Mouse (Mus musculus) embryonic facial prominence, embryonic 14.5 days (tissue): ENCODE results near the gene Dpyd. TPM values are rescaled to one million over a fixed set of nuclear protein-coding genes. Genes with fewer than 3 reads are reported as not detected.

Experiments used
- ATAC-seq: fragments of 200-750 bp; cut with Nextera tagmentation; 2 replicates; pipeline ENCODE4 v1.8.0; 2017; ENCODE audit warnings: low read depth, moderate number of reproducible peaks, moderate TSS enrichment
- DNase-seq: peaks from one replicate; pipeline ENCODE4 v3.0.0-alpha.2; 2015; ENCODE audit warnings: low spot score
- H3K27ac ChIP-seq: fragments of 300-500 bp; sonication (generic); replicated peaks from 2 replicates; pipeline ENCODE4 v1.5.1; 2014; ENCODE audit warnings: low read depth, mild to moderate bottlenecking, low read length, moderate library complexity
- H3K27me3 ChIP-seq: fragments of 300-500 bp; sonication (generic); replicated peaks from 2 replicates; pipeline ENCODE4 v1.6.1; 2014; ENCODE audit warnings: low read length; ENCODE audit not compliant: control insufficient read depth, insufficient read depth
- H3K36me3 ChIP-seq: fragments of 300-500 bp; sonication (generic); 2 replicates; pipeline ENCODE4 v1.6.1; 2014; ENCODE audit warnings: low read length, mixed read lengths; ENCODE audit not compliant: control insufficient read depth, insufficient read depth
- H3K4me1 ChIP-seq: fragments of 300-500 bp; sonication (generic); 2 replicates; pipeline ENCODE4 v1.6.1; 2014; ENCODE audit warnings: antibody characterized with exemption, low read length; ENCODE audit not compliant: control insufficient read depth, insufficient read depth
- H3K4me2 ChIP-seq: fragments of 300-500 bp; sonication (generic); 2 replicates; pipeline ENCODE4 v1.6.1; 2014; ENCODE audit warnings: low read depth, mild to moderate bottlenecking, low read length, moderate library complexity, mixed read lengths
- H3K4me3 ChIP-seq: fragments of 300-500 bp; sonication (generic); 2 replicates; pipeline ENCODE4 v1.5.1; 2014; ENCODE audit warnings: low read depth, mild to moderate bottlenecking, low read length
- H3K9ac ChIP-seq: fragments of 300-500 bp; sonication (generic); 2 replicates; pipeline ENCODE4 v1.6.1; 2014; ENCODE audit warnings: low read depth, mild to moderate bottlenecking, low read length, moderate library complexity, mixed read lengths
- H3K9me3 ChIP-seq: fragments of 300-500 bp; sonication (generic); 2 replicates; pipeline ENCODE4 v1.6.1; 2016; ENCODE audit warnings: low read length; ENCODE audit not compliant: control insufficient read depth
- whole genome bisulfite sequencing: fragments of 180-500 bp; shearing (Covaris S2); extraction: QIAGEN DNeasy Blood & Tissue Kit; methylation state at CpG from one replicate; pipeline ENCODE4 v1.1.7; 2014; 5-methylcytosine and 5-hydroxymethylcytosine counted together
- polyA plus RNA-seq: library from polyadenylated mRNA; unstranded; fragments of >200 nt; fragmentation: Nextera tagmentation; extraction: Ambion mirVana; gene quantifications from 2 replicates; pipeline ENCODE4 v1.2.1, GENCODE M21; 2014

The Dpyd gene
- polyA plus RNA-seq, 1 experiment from 2014 or later = 6.9 TPM

- no peak overlapping the region for H3K27ac ChIP-seq
- WGBS = 83% methylated on average over 1 of the region's 1 CpGs
- no peak overlapping the region for H3K4me3 ChIP-seq
- no peak for ATAC-seq
- H3K9ac ChIP-seq = no peak overlapping the region
- no peak for DNase-seq
- H3K36me3 ChIP-seq = no peaks in the 10 kb centered on the region
- no peaks in the 10 kb centered on the region for H3K9me3 ChIP-seq
- H3K4me2 ChIP-seq = no peak overlapping the region
- no peaks in the 10 kb centered on the region for H3K27me3 ChIP-seq
- H3K4me1 ChIP-seq = no peaks in the 10 kb centered on the region
Observed at GRCm38 (mm10) chr3:118590559-118590958, 28.6 kb downstream of the Dpyd start.

DNA sequence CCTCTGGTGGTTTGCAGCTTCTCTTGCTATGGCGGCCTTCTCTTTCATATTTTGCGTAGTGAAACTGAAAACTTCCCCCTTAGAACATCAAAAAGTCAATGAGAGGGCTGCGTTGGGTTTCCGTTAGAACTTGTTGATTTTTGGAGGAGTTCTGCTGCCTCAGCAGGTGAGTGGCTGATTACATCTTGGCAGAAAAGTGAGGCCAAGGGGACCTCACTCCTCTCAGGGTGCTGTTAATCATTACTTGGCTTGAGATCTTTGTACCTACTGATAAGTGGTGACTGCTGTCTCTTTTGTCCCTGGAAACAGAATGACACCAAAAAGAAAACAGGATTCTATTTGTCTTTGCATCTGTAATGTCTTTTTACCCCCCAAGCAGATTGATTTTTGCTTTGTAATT lies 32.9 kb downstream of the Dpyd start:
- Histone ChIP-seq H3K27ac (no peak overlapping the region), H3K4me1 (no peaks in the 10 kb centered on the region), H3K27me3 (no peaks in the 10 kb centered on the region), H3K4me2 (no peak overlapping the region), H3K4me3 (no peak overlapping the region), H3K9me3 (no peaks in the 10 kb centered on the region), H3K9ac (no peak overlapping the region), H3K36me3 (no peaks in the 10 kb centered on the region)
- 63% methylated on average over 4 of the region's 4 CpGs for WGBS
- DNase-seq (no peak), ATAC-seq (no peak)

DNA sequence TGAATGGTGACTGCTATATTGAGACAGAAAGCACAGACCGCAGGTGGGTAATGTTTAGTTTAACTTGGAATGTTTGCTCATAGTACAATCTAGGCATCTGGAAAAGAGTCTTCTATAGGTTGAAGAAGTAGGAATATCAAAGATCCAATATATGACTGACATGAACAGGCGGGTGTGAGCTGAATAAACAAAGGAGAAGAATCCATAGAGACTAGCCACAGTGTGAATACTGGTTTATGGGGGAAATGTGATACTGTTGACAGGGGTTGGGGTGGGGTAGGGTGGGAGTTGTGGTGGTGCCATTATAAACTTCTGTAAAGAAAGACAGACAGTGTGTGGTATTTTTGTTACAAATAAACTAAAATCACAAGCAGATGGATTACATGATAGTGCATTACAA lies 33.8 kb downstream of the Dpyd start:
- Histone ChIP-seq H3K4me2 (no peak overlapping the region), H3K9me3 (no peaks in the 10 kb centered on the region), H3K4me3 (no peak overlapping the region), H3K36me3 (no peaks in the 10 kb centered on the region), H3K4me1 (no peaks in the 10 kb centered on the region), H3K27ac (no peak overlapping the region), H3K27me3 (no peaks in the 10 kb centered on the region), H3K9ac (no peak overlapping the region)
- ATAC-seq = peak; percentile 65; the same call in 1 of the 2 replicates
- DNase-seq = peak; percentile 7
- 72% methylated on average over 2 of the region's 2 CpGs for WGBS

DNA sequence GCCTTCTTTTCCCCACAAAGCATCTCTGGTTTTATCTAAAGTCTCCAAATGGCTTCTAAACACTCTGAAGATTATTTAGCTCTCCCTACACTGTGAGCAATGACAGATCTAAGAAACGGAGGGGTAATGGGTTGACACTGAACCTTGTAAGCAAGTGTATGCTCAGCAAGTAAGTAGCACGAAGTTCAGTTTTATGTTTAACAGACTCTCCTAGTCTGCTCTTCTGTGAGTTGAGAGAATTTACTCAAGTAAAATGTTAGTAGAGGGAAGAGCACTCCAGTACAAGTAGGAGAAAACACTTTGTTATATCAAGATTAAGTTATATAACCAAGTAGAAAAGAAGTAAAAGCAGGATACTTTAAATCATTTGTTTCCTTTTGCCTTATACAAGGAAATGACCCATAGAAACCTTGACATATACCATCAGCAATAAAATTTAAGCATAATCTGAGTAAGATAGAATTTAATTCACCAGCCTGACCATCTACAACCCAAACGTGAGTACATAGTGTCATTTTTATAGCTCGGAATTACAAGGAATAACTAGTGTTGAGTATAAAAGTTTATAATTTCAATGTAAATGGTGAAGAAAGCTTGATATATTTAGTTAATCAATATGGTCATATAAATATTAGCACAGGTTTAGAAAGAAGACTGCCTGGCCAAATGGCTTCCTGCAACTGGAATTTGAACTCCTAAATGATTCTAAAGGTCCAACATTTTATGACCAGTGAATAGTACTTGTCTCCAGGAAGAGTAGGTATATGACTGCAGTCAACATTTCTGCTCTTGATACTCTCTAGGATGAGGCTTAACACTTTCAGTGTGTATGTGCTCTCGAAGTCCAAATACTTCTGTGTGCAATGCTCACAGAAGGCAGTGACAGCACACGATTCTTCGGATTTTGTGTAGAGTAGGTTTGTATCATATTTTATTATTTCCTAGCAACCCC lies 40.0 kb downstream of the Dpyd start:
- Histone ChIP-seq H3K9me3 (no peaks in the 10 kb centered on the region), H3K27ac (no peak overlapping the region), H3K4me3 (no peak overlapping the region), H3K9ac (no peak overlapping the region), H3K36me3 (no peaks in the 10 kb centered on the region), H3K4me2 (no peak overlapping the region), H3K27me3 (no peaks in the 10 kb centered on the region), H3K4me1 (no peaks in the 10 kb centered on the region)
- ATAC-seq (no peak), DNase-seq (no peak)
- WGBS = 88% methylated on average over 7 of the region's 7 CpGs

- ATAC-seq (no peak), DNase-seq (peak; percentile 8)
- 40% methylated on average over 4 of the region's 4 CpGs for WGBS
Observed at GRCm38 (mm10) chr3:118608708-118609107, 46.8 kb downstream of the Dpyd start.

DNA sequence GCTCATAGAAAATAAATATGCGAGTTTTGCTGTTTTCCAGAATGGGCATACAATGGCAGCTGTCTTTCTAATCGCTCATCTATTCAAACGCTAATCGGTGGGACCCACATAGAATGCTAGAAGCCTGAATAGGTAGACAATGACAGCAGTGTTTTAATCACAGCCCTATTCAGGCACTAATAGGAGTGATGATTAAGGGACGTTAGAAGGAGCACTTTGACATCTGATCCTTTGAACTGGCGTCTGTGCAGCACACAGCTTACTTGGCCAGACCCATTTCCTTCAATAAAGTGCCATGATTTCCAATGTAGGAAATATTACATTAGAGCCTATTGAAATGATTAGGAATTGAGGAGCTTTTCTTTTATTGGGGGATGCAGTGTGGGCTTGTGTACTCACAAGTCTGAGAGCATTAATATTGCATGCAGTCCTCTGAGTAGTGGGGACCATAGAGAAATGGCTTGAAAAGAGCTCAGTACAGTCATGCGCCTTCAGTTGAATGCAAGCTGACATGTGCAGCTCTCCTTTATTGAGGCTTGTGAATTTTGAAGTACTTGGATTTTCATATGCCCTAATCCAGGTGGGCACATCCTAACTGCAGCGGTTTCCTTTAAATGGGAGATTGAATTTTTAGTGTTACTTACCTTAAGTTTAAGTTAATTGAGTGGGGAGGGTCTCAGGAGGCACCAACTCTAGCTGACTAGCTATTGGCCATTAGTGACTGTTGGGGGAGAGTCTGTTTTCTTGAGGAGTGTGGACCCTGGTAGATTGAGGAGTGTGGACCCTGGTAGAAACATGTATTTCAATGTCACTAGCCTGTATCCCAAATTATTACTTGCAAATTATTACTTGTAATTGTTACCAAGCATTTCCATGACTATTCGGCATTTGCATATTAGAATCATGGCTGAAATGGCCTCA lies 64.8 kb downstream of the Dpyd start:
- Histone ChIP-seq H3K9ac (no peak overlapping the region), H3K27ac (no peak overlapping the region), H3K36me3 (no peaks in the 10 kb centered on the region), H3K9me3 (no peaks in the 10 kb centered on the region), H3K4me3 (no peak overlapping the region), H3K4me1 (no peaks in the 10 kb centered on the region), H3K4me2 (no peak overlapping the region), H3K27me3 (no peaks in the 10 kb centered on the region)
- ATAC-seq (0 out of 2 replicates have a peak, but pooled peaks have one; percentile 44), DNase-seq (no peak)
- 47% methylated on average over 9 of the region's 9 CpGs for WGBS

More at GRCm38 (mm10) chr3:118608708-118609107, 46.8 kb downstream of the Dpyd start:
- no peaks in the 10 kb centered on the region for H3K4me1 ChIP-seq
- H3K27ac ChIP-seq = no peak overlapping the region
- H3K9ac ChIP-seq = no peak overlapping the region
- H3K27me3 ChIP-seq = no peaks in the 10 kb centered on the region
- no peak overlapping the region for H3K4me3 ChIP-seq
- H3K36me3 ChIP-seq = no peaks in the 10 kb centered on the region
- H3K4me2 ChIP-seq = no peak overlapping the region
- H3K9me3 ChIP-seq = no peaks in the 10 kb centered on the region

GRCm38 (mm10) chr3:118629737-118630136 lies 67.8 kb downstream of the Dpyd start:
- no peak overlapping the region for H3K9ac ChIP-seq

DNA sequence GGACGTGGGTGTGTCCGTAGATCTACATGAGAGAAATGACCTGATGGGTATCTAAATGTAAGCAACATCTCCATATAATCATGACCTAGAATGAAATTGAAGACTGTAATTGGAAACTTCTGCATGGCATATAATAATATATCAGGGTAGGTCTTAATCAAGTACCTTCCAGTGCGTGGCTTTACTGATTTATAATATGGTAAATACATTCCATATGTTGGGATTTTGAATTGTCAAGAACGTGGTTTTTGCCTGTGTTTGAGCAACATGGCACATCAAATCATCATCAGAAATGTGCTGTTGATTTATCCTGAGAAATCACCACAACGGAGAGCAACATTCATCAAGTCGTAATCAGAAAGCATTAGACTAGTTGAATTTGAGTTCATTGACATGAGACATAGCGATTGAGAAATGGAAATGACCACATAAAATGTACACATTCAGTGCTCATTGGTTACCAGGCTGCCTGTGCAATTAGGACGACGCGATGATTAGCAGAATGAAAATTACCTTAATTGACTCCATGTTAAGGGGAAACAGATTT lies 84.2 kb downstream of the Dpyd start:
- Histone ChIP-seq H3K4me3 (no peak overlapping the region), H3K27me3 (no peaks in the 10 kb centered on the region), H3K36me3 (no peaks in the 10 kb centered on the region), H3K27ac (no peak overlapping the region), H3K9me3 (no peaks in the 10 kb centered on the region), H3K4me2 (no peak overlapping the region), H3K4me1 (no peaks in the 10 kb centered on the region), H3K9ac (no peak overlapping the region)
- no peak for ATAC-seq
- WGBS = 48% methylated on average over 10 of the region's 10 CpGs
- DNase-seq = peak; percentile 24

More at GRCm38 (mm10) chr3:118629737-118630136, 67.8 kb downstream of the Dpyd start:
- Histone ChIP-seq H3K4me1 (no peaks in the 10 kb centered on the region), H3K27ac (no peak overlapping the region), H3K4me2 (no peak overlapping the region), H3K4me3 (no peak overlapping the region), H3K9me3 (no peaks in the 10 kb centered on the region), H3K36me3 (no peaks in the 10 kb centered on the region), H3K27me3 (no peaks in the 10 kb centered on the region)
- 100% methylated on average over 1 of the region's 1 CpGs for WGBS
- ATAC-seq = no peak
- DNase-seq = no peak
